Mouse (Mus musculus): ENCODE results near the gene Gpbar1.

GRCm38 (mm10) chr1:74248799-74249198, 29.6 kb upstream of the Gpbar1 start:
- TF ChIP-seq CEBPB (IDR thresholded peaks at IDR 0.05; ENCODE audit: low read depth) (no peak), MAX (IDR thresholded peaks at IDR 0.05) (no peak), MYOG (IDR thresholded peaks at IDR 0.05; ENCODE audit: control insufficient read depth, extremely low read depth, insufficient read length) (no peak), CTCF (IDR thresholded peaks at IDR 0.05; ENCODE audit: control insufficient read depth, insufficient read depth, insufficient read length) (no peak), USF1 (IDR thresholded peaks at IDR 0.05; ENCODE audit: low read depth) (no peak)

Measured in C2C12 (cell line).